Mouse (Mus musculus) adrenal gland, adult 2 months (tissue): Measurements from ENCODE around the gene Klhl26. TPM values are rescaled to one million over a fixed set of nuclear protein-coding genes. Genes with fewer than 3 reads are reported as not detected.

Experiments
- DNase-seq: peaks from one replicate; pipeline ENCODE4 v3.0.0; 2021
- polyA plus RNA-seq: library from polyadenylated mRNA; depleted of rRNA; stranded (reverse); fragments of >200 nt; gene quantifications from 2 replicates; pipeline ENCODE4 v1.2.3, GENCODE M21; 2012
- total RNA-seq, 2 experiments: library from RNA; stranded (reverse); gene quantifications; 2 replicates each; pipeline ENCODE4 v1.2.3; 2021

Klhl26 gene
- total and polyA plus RNA-seq, 3 experiments, result 21.7 to 121 (median 25.8) TPM

GRCm38 (mm10) chr8:70477269-70477982, 658 bp upstream of the Klhl26 start:
- DNase-seq, result no peak

DNA sequence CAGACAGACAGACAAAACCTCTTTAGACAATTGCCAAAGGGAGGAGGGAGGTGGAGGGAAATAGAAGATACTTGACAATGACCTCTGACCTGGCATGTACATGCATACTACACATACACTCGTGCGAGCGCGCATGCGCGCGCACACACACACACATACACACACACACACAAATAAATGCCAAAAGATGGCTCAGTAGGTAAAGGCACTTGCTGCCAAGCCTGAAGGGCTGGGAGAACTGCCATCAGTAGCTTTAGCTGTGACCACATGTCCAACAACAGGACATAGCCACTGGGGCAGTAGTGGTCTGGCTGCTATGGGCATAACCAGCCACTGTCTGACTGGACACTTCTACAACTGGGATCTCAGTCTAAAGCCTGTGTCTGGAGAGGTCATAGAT, 4.9 kb downstream of the Klhl26 start:
- no peak for DNase-seq

GRCm38 (mm10) chr8:70469938-70470337, 6.8 kb downstream of the Klhl26 start:
- DNase-seq, result no peak

- DNase-seq, result no peak
These were observed 7.4 kb downstream of the Klhl26 start for GRCm38 (mm10) chr8:70469295-70469916.

GRCm38 (mm10) chr8:70468733-70469132, 8.0 kb downstream of the Klhl26 start:
- no peak for DNase-seq

- no peak for DNase-seq
These were observed 8.9 kb downstream of the Klhl26 start for GRCm38 (mm10) chr8:70467907-70468306.

- no peak for DNase-seq
These were observed 9.5 kb downstream of the Klhl26 start for GRCm38 (mm10) chr8:70467229-70467725.

GRCm38 (mm10) chr8:70466771-70467170, 10.0 kb downstream of the Klhl26 start:
- DNase-seq, result no peak

- no peak for DNase-seq
These were observed 10.5 kb downstream of the Klhl26 start for GRCm38 (mm10) chr8:70466305-70466704.

GRCm38 (mm10) chr8:70465701-70466100, 11.1 kb downstream of the Klhl26 start:
- no peak for DNase-seq

DNA sequence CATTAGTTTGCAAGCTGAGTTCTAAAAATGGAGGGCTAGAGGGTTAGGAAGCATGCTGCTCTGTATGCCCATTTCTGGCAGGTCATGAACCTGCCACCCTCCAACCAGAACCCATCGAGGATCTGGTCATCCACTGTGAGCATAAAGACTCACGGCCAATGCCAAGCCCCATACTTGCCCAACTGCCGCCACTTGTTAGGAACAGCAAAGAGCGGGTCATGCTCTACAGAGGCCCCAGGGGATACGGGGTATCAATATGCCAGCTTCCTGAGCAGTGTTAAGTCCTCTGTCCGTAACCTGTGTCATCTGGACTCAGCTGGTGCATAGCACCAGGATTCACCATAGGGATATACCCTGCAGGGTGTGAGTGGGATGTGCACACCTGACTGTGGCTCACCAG, 12.6 kb downstream of the Klhl26 start:
- DNase-seq, result no peak

GRCm38 (mm10) chr8:70463306-70463705, 13.5 kb downstream of the Klhl26 start:
- DNase-seq, result no peak

- DNase-seq, result no peak
These were observed 14.3 kb downstream of the Klhl26 start for GRCm38 (mm10) chr8:70462516-70462813.

DNA sequence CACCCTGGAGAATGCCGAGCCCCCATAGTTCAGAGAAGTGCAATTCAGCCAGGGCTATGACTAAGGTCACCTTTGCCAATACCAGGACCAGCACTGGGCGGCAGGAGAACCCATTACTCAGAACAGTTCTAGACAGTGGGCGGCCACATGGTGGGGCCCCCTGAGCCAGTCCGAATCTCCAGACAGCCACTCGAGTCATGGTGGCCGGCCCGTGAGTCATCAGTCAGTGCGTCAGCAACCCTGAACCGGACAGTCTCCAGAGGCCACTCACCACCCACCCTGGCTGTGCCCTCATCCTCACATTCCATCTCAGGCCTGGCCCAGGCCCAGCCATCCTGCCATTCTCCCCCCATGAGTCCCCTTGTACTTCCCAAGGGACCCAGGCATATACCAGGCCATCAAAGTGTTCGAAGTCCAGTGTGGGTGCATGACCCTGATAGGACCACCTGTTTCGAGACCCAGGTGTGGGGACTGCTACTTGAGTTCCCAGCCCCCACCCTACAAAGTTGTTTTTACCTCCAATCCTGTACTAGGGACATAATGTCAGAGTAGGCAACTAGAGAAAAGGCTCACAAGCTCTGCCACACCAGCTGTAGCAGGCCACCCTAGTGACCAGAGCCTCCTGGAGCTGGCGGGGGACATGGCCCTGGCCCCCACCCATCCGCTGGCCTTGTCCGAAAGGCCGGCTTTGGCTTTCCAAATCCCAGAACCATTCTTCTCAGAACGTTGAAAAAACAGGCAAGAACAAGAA, 14.8 kb downstream of the Klhl26 start:
- peak; percentile 89 for DNase-seq

DNA sequence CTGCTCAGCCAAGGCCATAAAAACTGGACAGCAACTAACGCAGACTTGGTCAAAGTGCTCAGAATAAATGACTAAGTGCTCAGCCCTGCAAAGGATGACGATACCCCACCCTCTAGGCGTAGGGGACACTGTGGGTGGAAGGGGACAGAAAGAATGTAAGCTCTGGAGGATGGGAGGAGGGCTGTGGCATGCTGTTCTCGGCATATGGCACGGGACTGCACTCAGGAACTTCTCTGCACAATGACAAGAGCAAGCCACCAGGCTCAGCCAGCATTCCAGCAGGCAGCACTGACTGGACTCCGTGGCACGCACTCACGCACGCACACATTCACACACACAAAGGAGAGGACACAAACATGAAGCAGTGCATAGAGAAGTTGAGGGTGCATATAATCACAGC, 16.2 kb downstream of the Klhl26 start:
- peak; percentile 56 for DNase-seq

DNA sequence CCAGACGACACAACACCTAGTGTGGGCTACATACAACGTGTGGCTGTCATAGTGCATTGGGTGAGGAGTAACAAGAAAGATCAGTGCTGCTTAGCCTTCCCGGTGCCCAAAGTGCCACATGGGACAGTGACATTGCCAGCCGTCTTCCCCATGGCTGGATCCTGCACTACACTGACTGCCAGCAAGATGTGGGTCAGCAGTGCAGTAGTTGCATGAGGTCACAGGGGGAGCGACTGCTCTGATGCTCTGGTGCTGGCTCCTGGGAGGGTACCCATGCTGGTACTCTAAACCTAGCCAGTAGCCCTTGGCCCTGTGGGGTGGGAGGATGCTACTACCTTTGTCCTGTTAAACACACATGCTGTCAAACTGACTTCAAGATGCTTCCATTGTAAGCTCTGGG, 16.6 kb downstream of the Klhl26 start:
- DNase-seq, result peak; percentile 54

GRCm38 (mm10) chr8:70459636-70460035, 17.1 kb downstream of the Klhl26 start:
- no peak for DNase-seq

- peak; percentile 68 for DNase-seq
These were observed 18.3 kb downstream of the Klhl26 start for GRCm38 (mm10) chr8:70458462-70458861.

DNA sequence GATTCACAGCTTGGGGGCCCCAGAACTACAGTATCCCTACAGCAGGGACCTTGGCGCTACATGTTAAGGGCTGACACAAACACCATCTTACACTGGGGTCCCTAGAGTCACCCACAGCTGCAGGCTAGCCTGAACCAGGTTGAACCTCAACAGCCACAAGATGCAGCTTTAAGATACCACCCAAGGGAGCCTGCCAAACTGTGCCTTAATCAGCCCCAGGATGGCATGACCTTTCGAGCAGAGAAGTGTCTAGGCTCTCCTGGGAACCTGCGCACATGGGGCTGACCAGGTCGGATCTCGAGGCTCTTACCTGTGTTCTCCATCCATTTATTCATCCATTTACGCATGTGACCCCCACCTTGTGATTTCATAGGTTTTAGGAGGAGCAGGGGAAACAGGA, 18.9 kb downstream of the Klhl26 start:
- DNase-seq, result no peak

DNA sequence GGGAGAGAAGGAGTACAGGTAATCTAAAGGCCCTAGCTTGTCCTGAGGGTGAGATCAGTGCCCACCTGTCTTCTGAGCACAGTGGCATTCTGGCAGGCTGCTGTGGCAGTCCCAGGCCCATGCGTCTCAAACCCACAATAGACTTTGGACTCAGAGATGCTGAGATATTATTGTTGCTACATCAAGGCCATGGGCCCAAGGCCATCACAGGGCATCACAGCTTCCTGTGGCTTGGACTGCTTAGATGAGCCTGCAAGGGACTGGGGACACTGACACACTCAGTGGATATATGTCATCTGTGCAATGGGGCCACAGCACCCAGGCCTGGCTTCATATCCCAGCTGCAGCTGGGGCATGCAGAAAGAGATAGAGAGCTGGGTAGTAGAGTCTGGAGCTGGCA, 19.8 kb downstream of the Klhl26 start:
- DNase-seq, result peak; percentile 82

- DNase-seq, result no peak
These were observed 22.9 kb downstream of the Klhl26 start for GRCm38 (mm10) chr8:70453852-70454251.

DNA sequence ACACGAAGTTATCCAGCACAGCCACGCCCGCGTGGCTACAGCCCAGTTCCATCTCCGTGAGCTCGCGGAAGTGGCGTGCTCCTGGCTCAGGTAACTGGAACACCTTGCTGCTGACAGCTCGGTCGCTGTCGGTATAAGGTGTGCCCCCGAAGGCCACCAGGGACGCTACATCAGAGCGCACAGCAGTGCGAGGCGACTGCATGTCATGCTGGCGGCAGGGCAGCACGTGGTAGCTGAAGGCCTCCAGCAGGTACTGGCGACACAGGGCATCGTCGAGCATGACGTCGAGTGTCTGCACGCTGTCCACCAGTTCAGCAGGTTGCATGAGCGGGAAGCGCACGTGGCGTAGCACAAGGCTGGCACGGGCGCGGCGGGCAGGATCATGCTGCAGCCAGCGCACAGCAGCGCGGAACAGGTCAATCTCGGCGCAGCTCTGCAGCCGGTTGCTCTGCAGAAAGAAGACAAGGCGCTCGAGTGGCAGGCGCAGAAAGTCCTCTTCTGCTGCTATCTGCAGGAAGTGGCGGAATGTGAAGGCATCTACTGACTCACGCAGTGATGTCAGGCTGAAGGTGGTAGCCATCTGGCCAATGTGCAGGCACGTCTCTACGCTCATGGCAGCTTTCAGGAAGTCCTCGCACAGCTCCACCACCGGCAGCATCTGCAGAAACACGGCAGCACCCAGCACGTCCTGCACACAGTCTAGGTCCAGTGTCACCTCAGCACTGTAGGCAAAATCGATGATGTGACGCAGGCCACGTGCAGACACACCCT, 24.4 kb downstream of the Klhl26 start:
- no peak for DNase-seq
